Mouse (Mus musculus): ENCODE data around the gene Fam20b.

DNA sequence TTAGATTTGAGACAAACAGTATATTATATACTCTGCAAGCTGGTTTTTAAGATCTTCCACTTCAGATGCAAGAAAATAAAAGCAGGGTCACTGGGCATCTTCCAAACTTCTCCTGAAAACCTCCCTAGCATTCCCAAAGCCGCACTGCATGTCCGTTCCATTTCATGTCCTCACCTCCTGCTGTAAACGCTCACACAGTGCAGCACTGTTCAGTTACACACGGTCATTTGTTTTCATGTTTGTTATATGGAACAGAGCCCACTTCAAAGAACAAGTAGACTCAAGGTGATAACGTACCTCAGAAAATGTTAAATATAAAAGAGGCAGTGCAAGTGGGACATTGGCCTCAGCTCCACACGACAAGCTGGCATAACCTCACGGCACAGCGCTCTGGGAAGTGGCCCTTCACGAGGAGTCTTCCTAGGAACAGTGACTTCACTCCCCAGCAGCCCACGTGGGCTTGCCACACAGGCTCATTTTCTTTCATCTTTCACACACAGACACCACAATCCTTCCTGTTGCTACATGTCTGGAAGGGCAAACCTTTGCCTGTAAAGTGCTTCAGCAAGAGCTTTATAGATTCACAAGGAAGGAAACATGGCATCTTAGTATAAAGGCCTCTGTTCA is 8.3 kb downstream of the Fam20b start:
- TF ChIP-seq CTCF (IDR thresholded peaks at IDR 0.05; ENCODE audit: low read depth, low read length) (no peak), POLR2A (IDR thresholded peaks at IDR 0.05; ENCODE audit: borderline replicate concordance, low read depth, low read length) (no peak)
